Mouse (Mus musculus) forebrain, embryonic 14.5 days (tissue): ENCODE results near the gene Amz2. TPM values are rescaled to one million over a fixed set of nuclear protein-coding genes. Genes with fewer than 3 reads are reported as not detected.

Source experiments
- ATAC-seq: fragments of 200-750 bp; cut with Nextera tagmentation; 2 replicates; pipeline ENCODE4 v1.8.0; 2017; ENCODE audit warnings: mild to moderate bottlenecking, moderate library complexity
- DNase-seq: peaks from one replicate; pipeline ENCODE4 v3.0.0-alpha.2; 2015; ENCODE audit warnings: low spot score
- H3K27ac ChIP-seq: fragments of 300-500 bp; sonication (generic); 2 replicates; pipeline ENCODE4 v1.5.1; 2014; ENCODE audit warnings: low read depth, mild to moderate bottlenecking, control low read depth, low read length, moderate library complexity
- H3K27me3 ChIP-seq: fragments of 300-500 bp; sonication (generic); replicated peaks from 2 replicates; pipeline ENCODE4 v1.6.1; 2014; ENCODE audit warnings: low read length, control low read depth, mixed read lengths; ENCODE audit not compliant: control insufficient read depth, insufficient read depth
- H3K36me3 ChIP-seq: fragments of 300-500 bp; sonication (generic); 2 replicates; pipeline ENCODE4 v1.6.1; 2014; ENCODE audit warnings: low read length, control low read depth; ENCODE audit not compliant: control insufficient read depth, insufficient read depth
- H3K4me1 ChIP-seq: fragments of 300-500 bp; sonication (generic); 2 replicates; pipeline ENCODE4 v1.6.1; 2014; ENCODE audit warnings: antibody characterized with exemption, low read length, control low read depth; ENCODE audit not compliant: control insufficient read depth, insufficient read depth
- H3K4me2 ChIP-seq: fragments of 300-500 bp; sonication (generic); 2 replicates; pipeline ENCODE4 v1.6.1; 2014; ENCODE audit warnings: mild to moderate bottlenecking, control low read depth, low read length
- H3K4me3 ChIP-seq: fragments of 300-500 bp; sonication (generic); 2 replicates; pipeline ENCODE4 v1.5.1; 2014; ENCODE audit warnings: low read depth, low read length, control low read depth
- H3K9ac ChIP-seq: fragments of 300-500 bp; sonication (generic); 2 replicates; pipeline ENCODE4 v1.6.1; 2014; ENCODE audit warnings: mild to moderate bottlenecking, low read length, control low read depth, moderate library complexity
- H3K9me3 ChIP-seq: fragments of 300-500 bp; sonication (generic); replicated peaks from 2 replicates; pipeline ENCODE4 v1.6.1; 2016; ENCODE audit warnings: low read length, control low read depth, mixed read lengths; ENCODE audit not compliant: control insufficient read depth
- WGBS: fragments of 180-500 bp; shearing (Covaris S2); extraction: QIAGEN DNeasy Blood & Tissue Kit; methylation state at CpG from one replicate; pipeline ENCODE4 v1.1.7; 2014; 5-methylcytosine and 5-hydroxymethylcytosine counted together
- polyA plus RNA-seq: library from polyadenylated mRNA; unstranded; fragments of >200 nt; fragmentation: Nextera tagmentation; extraction: Ambion mirVana; gene quantifications from 2 replicates; pipeline ENCODE4 v1.2.1, GENCODE M21; 2014

The Amz2 gene
- polyA plus RNA-seq, 1 experiment from 2014 or later = 79.6 TPM

DNA sequence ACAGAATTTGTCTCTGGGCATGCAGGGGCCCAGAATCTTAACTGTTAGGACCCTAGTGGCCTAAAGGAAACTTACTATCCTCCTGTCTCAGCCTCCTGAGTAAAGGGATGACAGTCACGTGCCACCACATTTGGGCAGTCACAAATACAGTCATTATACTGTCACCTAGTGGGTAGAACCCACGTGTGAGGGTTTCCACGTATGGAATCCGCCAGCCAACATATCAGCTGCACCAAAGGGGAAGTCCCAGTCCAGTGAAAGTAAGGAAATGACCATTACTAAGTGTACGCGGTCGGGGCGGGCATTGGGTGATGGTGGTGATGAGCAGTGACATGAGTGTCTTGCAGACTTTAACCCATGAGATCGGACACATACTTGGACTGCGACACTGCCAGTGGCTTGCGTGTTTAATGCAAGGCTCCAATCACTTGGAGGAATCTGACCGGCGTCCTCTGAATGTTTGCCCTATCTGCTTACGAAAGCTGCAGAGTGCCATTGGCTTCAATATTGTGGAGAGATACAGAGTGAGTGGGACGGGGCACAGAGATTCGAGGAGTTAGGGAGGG, 8.6 kb downstream of the Amz2 start:
- no peaks in the 10 kb centered on the region for H3K4me1 ChIP-seq
- no peak overlapping the region for H3K4me2 ChIP-seq
- H3K36me3 ChIP-seq = peaks cover 74% of the 10 kb centered on the region
- no peaks in the 10 kb centered on the region for H3K27me3 ChIP-seq
- 94% methylated on average over 16 of the region's 16 CpGs for WGBS
- no peak overlapping the region for H3K27ac ChIP-seq
- H3K9ac ChIP-seq = no peak overlapping the region
- DNase-seq (no peak), ATAC-seq (no peak)
- no peak overlapping the region for H3K4me3 ChIP-seq
- H3K9me3 ChIP-seq = no peaks in the 10 kb centered on the region

- H3K27ac ChIP-seq = no peak overlapping the region
- H3K9me3 ChIP-seq = no peaks in the 10 kb centered on the region
- no peak overlapping the region for H3K9ac ChIP-seq
- no peak overlapping the region for H3K4me3 ChIP-seq
- peaks cover 4% of the 10 kb centered on the region for H3K4me1 ChIP-seq
- 68% methylated on average over 7 of the region's 8 CpGs for WGBS
- DNase-seq (no peak), ATAC-seq (no peak)
- peaks cover 57% of the 10 kb centered on the region for H3K36me3 ChIP-seq
- no peaks in the 10 kb centered on the region for H3K27me3 ChIP-seq
- no peak overlapping the region for H3K4me2 ChIP-seq
Measured at GRCm38 (mm10) chr11:109436889-109437288, 11.1 kb downstream of the Amz2 start.

DNA sequence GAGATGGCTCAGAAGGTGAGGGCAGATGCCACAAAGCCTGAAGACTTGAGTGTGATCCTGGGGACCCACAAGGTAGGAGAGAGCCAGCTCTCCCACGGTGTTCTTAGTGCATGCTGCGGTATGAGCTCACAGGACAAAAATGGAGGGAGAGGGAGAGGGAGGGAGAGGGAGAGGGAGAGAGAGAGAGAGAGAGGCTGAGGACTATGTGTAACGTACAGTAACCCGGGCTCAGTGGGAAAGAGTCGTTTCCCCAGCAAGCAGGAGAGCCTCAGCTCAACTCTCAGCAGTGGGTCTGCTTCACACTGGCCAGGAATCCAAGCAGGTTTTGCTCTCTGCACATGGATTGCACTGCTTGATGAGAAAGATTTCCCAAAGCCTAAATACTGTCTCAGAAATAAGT, 13.5 kb downstream of the Amz2 start:
- Histone ChIP-seq H3K4me1 (peaks cover 4% of the 10 kb centered on the region), H3K9me3 (no peaks in the 10 kb centered on the region), H3K4me2 (peak overlapping the region; percentile 73; the same call in 1 of the 2 replicates), H3K36me3 (peaks cover 43% of the 10 kb centered on the region), H3K27ac (no peak overlapping the region), H3K4me3 (no peak overlapping the region), H3K9ac (no peak overlapping the region), H3K27me3 (no peaks in the 10 kb centered on the region)
- DNase-seq = no peak
- ATAC-seq = peak; percentile 13; the same call in 1 of the 2 replicates
- WGBS = 12% methylated on average over 5 of the region's 5 CpGs

DNA sequence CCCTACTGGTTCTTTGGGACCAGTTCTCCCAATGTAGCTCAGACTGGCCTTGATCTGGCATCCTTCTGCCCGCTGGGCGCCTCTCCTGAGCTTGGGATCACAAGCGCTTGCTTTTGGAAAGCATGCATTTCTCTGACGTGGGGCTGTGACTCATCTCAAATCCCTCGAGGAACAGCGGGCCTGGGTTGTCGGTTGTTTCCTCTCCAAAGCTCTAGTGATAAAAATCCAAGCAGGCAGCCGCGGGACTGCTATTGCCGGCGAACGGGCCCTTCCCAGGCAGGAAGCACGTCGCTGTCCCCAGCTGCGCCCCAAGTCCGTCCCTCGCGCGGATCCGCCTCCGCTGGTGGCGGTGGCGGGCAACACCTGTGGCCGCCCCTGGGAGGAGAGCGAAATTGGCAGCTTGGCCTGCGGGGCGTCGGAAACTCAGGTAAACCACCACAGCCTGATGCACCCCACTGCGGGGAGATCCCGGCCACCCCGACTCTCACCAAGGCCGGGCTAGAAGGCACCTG, 14.1 kb downstream of the Amz2 start:
- Histone ChIP-seq H3K27ac (no peak overlapping the region), H3K4me3 (peak overlapping the region; percentile 39), H3K36me3 (peaks cover 36% of the 10 kb centered on the region), H3K4me2 (peak overlapping the region; percentile 73), H3K9ac (peak overlapping the region; percentile 65), H3K27me3 (no peaks in the 10 kb centered on the region), H3K9me3 (no peaks in the 10 kb centered on the region), H3K4me1 (peaks cover 4% of the 10 kb centered on the region)
- ATAC-seq = peak; percentile 64
- DNase-seq = peak; percentile 66
- WGBS = 2% methylated on average over 32 of the region's 32 CpGs

DNA sequence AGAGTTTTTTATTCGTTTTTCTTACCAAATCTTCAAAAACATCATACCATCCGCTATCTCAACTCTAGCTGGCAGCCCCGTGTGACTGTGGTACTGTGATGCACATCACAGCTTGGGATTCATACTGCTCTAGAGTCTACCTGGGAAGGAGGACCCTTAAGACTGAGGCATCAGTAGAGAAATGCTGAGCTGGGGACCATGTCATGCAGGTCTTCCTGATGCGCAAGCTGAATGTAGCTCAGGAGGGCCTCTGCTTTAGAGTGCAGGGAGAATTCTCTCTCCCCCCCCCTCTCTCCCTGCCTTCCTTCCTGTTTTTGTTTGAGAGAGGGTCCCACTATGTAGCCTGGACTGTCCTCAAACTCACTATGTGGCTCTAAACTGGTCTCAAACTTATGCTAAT, 14.9 kb downstream of the Amz2 start:
- no peaks in the 10 kb centered on the region for H3K9me3 ChIP-seq
- H3K9ac ChIP-seq = no peak overlapping the region
- peak overlapping the region; percentile 39; the same call in 1 of the 2 replicates for H3K4me3 ChIP-seq
- peak overlapping the region; percentile 73 for H3K4me2 ChIP-seq
- peaks cover 4% of the 10 kb centered on the region for H3K4me1 ChIP-seq
- no peak for DNase-seq
- H3K27me3 ChIP-seq = no peaks in the 10 kb centered on the region
- WGBS = 57% methylated on average over 4 of the region's 4 CpGs
- ATAC-seq = no peak
- peaks cover 29% of the 10 kb centered on the region for H3K36me3 ChIP-seq
- no peak overlapping the region for H3K27ac ChIP-seq

DNA sequence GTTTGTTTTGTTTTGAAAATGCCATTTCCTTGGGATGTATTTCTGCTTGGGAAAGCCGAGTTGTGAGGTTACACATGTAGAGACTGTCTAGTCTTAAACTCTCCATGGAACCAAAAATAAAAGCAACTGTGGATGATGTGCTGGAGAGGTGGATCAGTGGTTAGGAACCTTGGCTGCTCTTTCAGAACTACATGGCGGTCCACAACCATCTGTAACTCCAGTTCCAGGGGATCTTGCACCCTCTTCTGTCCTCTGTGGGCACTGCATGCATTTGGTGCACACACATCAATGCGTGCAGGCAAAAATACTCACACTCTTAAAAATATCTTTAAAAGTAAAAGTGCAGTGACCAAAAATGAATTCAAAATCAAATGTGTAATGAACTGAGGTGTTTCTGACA, 15.4 kb downstream of the Amz2 start:
- Histone ChIP-seq H3K9me3 (no peaks in the 10 kb centered on the region), H3K4me3 (no peak overlapping the region), H3K36me3 (peaks cover 24% of the 10 kb centered on the region), H3K9ac (no peak overlapping the region), H3K4me2 (no peak overlapping the region), H3K27ac (no peak overlapping the region), H3K27me3 (no peaks in the 10 kb centered on the region), H3K4me1 (peaks cover 4% of the 10 kb centered on the region)
- 54% methylated on average over 3 of the region's 3 CpGs for WGBS
- no peak for ATAC-seq
- peak; percentile 40 for DNase-seq

- H3K9ac ChIP-seq = no peak overlapping the region
- no peak overlapping the region for H3K4me3 ChIP-seq
- no peak for DNase-seq
- H3K4me1 ChIP-seq = peaks cover 4% of the 10 kb centered on the region
- ATAC-seq = no peak
- no peaks in the 10 kb centered on the region for H3K27me3 ChIP-seq
- H3K4me2 ChIP-seq = no peak overlapping the region
- no peaks in the 10 kb centered on the region for H3K9me3 ChIP-seq
- no peak overlapping the region for H3K27ac ChIP-seq
- H3K36me3 ChIP-seq = peaks cover 12% of the 10 kb centered on the region; the same call in 1 of the 2 replicates
- WGBS = 76% methylated on average over 5 of the region's 5 CpGs
Measured at GRCm38 (mm10) chr11:109442166-109442730, 16.5 kb downstream of the Amz2 start.

- 92% methylated on average over 8 of the region's 8 CpGs for WGBS
- no peak for ATAC-seq
Measured at GRCm38 (mm10) chr11:109443468-109444263, 17.9 kb downstream of the Amz2 start.

More at GRCm38 (mm10) chr11:109443468-109444263, 17.9 kb downstream of the Amz2 start:
- no peaks in the 10 kb centered on the region for H3K27me3 ChIP-seq
- no peaks in the 10 kb centered on the region for H3K36me3 ChIP-seq
- no peak overlapping the region for H3K4me3 ChIP-seq
- no peak overlapping the region for H3K9ac ChIP-seq
- no peak for DNase-seq
- no peak overlapping the region for H3K27ac ChIP-seq
- H3K4me2 ChIP-seq = no peak overlapping the region
- no peaks in the 10 kb centered on the region for H3K9me3 ChIP-seq
- H3K4me1 ChIP-seq = peaks cover 4% of the 10 kb centered on the region
